Mouse (Mus musculus): ENCODE measurements around the gene Add2.

Gene Add2

DNA sequence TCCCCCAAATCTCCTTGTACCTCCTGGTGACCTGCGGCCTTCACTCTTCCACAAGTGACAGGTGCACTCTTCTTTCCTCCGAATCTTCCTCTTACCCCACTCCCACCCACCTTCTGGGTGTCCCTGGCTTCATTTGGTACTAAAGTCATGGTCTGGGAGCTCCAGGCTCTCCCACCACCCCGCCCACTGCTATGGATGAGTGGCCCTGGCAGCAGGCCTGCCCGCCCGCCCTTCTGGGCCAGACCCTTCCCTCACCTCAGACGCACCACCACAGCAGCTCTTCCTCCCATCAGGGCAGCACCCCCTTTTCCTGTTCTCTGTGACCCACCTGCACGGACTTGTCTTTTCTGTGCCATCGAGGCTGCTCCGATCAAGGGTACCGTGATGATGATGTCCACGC, 19.0 kb downstream of the Add2 start:
- DNase-seq (ENCODE audit: low read depth in 1 of 2, low spot score in 2 of 2), result no peak

GRCm38 (mm10) chr6:86048509-86048908, 20.0 kb downstream of the Add2 start:
- no peak for DNase-seq (ENCODE audit: low read depth in 1 of 2, low spot score in 2 of 2)

DNA sequence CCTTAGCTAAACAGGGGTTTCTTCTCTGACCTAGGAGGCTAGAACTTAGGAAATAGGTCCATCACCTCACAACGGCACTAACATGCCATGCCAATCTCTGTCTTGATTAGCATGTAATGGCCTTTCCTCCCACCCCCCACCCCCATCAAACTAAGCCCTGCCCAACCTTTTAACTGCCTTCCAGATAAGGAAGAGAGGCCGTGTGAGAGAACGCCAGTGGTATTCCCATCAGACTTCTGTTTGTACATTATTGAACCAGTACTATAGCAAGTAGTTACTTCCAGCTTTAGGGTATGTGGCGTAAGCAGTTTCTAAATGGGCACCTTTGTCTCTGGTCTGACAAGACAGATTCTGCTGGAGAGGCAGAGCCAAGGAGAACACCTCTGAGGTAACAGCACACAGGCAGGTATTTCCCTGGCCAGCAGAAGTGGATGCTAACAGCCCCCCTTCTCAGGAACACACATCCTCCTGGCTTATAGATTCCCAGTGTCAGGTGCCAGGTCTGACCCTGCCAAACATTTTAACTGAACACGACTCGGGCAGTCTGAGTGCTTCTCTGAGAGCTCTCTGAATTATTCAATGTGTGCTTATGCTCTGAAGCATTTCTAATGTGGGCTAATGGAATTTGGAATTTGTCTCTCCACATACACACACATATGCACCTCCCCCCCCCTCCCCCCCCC, 22.2 kb downstream of the Add2 start:
- DNase-seq (ENCODE audit: low read depth in 1 of 2, low spot score in 2 of 2), result no peak

- DNase-seq (ENCODE audit: low read depth in 1 of 2, low spot score in 2 of 2), result no peak
Measured at GRCm38 (mm10) chr6:86052032-86052459, 23.6 kb downstream of the Add2 start.

- no peak for DNase-seq (ENCODE audit: low read depth in 1 of 2, low spot score in 2 of 2)
Measured at GRCm38 (mm10) chr6:86052556-86052955, 24.1 kb downstream of the Add2 start.

DNA sequence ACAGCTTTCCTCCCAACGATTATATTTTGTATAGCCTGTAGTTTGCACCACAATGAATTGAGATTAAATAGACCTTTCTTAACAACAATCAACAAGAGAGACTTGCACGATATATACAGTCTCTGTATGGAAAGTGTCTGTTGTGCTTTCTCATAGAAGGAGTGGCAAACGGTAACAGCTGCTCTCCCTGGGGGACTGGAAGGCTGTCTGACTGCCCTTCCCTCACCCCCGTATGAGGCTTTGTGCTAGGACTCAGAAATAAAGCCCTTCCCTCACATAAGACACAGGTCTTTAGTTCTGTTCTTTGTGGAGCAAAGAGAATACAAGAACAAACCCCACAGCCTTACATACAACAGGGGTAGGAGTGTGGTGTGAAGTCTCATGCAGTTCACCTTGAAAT, 24.6 kb downstream of the Add2 start:
- DNase-seq (ENCODE audit: low read depth in 1 of 2, low spot score in 2 of 2), result no peak

GRCm38 (mm10) chr6:86053594-86053993, 25.1 kb downstream of the Add2 start:
- DNase-seq (ENCODE audit: low read depth in 1 of 2, low spot score in 2 of 2), result no peak

GRCm38 (mm10) chr6:86058475-86058874, 30.0 kb downstream of the Add2 start:
- DNase-seq (ENCODE audit: low read depth in 1 of 2, low spot score in 2 of 2), result no peak

DNA sequence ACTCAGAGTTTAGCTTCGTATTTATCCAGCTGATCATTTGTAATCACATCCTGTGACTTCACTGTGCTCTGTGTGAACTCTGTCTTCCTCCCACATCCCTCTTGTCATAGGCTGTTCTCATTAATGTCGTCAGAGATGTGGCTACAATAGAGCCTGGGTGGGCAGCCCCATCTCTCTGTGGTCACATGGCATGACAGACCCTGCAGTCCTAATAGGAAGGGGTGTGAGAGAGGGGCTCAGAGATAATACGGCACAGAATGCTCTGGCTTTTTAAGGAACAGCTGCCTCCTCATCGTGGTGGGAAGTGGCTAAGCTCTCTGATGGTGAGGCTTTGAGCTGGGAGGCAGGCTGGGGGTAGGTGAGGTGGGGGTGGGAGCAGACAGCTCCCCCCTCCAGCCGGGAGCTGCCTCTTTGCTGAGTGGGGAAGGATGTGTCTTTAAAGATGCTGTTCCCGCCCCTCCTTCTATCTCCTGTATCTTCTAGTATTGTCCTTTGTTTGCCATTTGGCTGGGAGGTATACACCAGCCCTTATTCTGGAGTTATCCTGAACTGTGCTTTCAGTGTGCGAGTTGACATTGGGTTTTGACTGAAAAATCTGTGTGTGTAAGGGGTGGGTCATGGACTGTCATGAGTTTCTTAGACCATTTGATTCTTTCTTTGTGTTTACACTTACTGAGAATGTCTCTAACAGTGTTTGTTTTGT, 30.8 kb downstream of the Add2 start:
- DNase-seq (ENCODE audit: low read depth in 1 of 2, low spot score in 2 of 2), result no peak

- DNase-seq (ENCODE audit: low read depth in 1 of 2, low spot score in 2 of 2), result no peak
Measured at GRCm38 (mm10) chr6:86060170-86060569, 31.7 kb downstream of the Add2 start.

- no peak for DNase-seq (ENCODE audit: low read depth in 1 of 2, low spot score in 2 of 2)
Measured at GRCm38 (mm10) chr6:86062226-86062625, 33.7 kb downstream of the Add2 start.

GRCm38 (mm10) chr6:86062684-86063083, 34.2 kb downstream of the Add2 start:
- no peak for DNase-seq (ENCODE audit: low read depth in 1 of 2, low spot score in 2 of 2)

- no peak for DNase-seq (ENCODE audit: low read depth in 1 of 2, low spot score in 2 of 2)
Measured at GRCm38 (mm10) chr6:86064318-86065016, 36.0 kb downstream of the Add2 start.

- DNase-seq (ENCODE audit: low read depth in 1 of 2, low spot score in 2 of 2), result no peak
Measured at GRCm38 (mm10) chr6:86066727-86067126, 38.2 kb downstream of the Add2 start.

GRCm38 (mm10) chr6:86067145-86067544, 38.7 kb downstream of the Add2 start:
- no peak for DNase-seq (ENCODE audit: low read depth in 1 of 2, low spot score in 2 of 2)

- DNase-seq (ENCODE audit: low read depth in 1 of 2, low spot score in 2 of 2), result no peak
Measured at GRCm38 (mm10) chr6:86069009-86069408, 40.5 kb downstream of the Add2 start.

DNA sequence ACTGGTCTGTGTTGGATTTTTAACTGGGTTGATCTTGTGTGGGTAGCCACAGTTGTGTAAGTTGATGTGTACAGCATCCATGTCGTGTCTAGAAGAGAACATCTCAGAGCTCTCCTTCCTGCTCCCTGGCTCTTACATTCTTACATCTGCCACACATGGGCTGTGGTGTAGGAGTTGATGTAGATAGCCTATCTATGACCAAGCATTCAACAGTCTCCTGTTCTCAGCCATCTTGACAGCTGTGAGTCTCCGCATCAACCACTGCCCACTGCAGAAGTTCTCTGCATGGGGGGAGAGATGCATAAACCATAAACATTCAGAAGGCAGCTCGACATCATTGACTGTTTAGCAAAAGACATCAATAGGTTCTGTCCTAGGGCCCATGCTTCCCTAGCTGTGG, 41.4 kb downstream of the Add2 start:
- DNase-seq (ENCODE audit: low read depth in 1 of 2, low spot score in 2 of 2), result no peak

DNA sequence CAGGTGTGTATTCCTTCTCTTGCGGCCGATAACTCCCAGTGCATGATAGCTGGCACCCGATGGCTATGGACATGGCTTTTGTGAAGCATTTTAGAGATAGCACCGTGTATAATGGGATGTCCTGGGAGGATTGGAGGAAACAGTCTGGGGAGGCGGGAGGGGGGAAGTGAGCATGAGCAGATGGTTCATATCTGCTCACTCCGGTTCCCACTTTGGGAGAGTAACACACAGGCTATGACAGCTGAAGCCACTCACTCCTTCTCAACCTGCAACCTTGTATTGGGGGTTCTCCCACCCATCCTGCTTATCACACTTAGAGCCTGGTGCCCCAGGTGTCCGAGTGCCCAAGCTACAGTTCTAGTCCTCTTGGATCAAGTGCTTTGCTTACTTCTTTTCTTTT, 41.8 kb downstream of the Add2 start:
- DNase-seq (ENCODE audit: low read depth in 1 of 2, low spot score in 2 of 2), result no peak

DNA sequence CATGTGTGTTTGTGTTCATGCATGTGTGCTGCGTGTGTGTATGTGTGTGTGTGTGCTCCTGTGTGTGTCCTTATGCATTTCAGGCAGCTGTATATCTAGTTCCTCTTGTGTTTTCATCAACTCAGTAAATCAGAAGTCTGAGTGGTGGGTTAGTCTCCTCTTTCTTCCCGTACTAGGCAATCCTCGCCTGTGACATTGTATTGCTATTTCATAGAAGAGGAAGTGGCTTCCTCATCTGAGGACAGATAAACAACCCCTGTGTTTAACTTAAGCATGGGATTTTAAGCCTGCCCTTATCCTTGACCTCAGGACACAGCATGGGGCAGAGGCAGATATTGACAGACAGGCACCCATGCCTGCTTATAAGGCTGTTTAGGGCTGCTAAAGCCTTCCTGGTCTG, 45.4 kb downstream of the Add2 start:
- no peak for DNase-seq (ENCODE audit: low read depth in 1 of 2, low spot score in 2 of 2)

DNA sequence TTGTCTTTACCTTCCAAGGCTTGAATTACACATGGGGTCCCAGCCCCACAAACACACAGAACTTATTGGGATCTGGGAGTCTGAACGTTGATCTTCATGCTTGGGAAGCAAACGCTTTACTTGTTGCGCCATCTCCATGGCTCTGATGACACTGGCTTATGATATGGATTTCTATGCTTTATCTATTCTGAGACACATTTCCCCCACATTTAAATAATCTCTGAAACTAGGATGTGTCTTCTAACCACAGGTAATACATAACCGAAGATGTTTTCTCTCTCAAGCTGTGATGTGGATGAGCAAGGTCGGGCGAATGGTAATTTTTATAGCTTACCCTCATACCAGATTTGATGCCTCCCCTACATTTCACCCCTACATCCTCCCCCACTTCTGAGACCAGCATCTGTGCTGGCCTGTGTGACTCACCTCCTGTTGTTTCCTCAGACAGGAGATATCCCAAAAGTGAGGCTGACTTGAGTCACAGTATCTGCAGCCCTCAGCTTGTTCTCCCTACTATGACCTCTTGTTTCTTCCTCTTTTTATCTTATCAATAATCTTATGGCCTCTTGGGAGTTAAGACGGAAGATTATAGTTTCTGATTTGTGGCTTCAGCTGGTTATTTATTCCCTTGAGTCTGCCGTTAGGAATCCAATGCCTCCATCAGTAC, 46.2 kb downstream of the Add2 start:
- DNase-seq (ENCODE audit: low read depth in 1 of 2, low spot score in 2 of 2), result no peak

DNA sequence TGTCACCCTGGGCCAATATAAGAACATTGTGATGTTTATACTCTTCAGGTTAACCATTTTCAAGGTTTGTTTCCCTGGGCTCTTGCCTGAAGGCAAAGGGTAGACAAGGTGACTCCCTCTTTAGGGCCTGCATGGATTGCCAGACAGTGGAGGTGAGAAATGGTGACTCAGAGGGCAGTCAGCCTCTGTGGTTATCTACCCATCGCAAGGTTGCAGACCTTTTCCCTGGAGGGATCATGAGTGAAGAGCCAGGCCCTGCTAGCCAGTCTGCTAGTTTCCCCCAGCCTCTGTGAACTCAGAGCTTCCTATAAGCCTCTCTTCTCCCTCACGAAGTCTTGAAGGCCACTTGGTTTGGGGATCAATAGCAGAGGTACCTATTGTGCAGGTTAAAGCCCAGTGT, 48.0 kb downstream of the Add2 start:
- DNase-seq (ENCODE audit: low read depth in 1 of 2, low spot score in 2 of 2), result no peak

DNA sequence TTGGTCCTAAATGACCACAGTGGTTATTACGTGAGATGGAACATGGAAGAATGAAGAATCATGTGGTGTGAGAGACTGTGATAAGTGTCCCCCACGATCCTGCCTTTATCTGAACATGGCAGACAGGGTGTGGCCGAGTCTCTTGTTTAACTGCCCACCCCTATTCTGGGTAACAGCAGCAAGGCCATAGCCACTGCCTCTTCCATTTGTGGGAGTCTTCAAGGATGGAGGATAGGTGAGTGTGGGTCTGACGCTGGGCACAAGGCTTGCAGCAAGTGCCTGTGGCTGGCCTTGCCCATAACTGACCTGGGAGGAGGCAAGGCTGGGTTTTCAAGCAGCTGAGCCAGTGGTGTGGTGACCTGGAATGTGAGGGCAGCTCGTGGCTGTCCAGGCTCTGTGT, 49.4 kb downstream of the Add2 start:
- no peak for DNase-seq (ENCODE audit: low read depth in 1 of 2, low spot score in 2 of 2)

Measured in monocyte, adult 2 months (primary cell).